In the genomic region with DNA sequence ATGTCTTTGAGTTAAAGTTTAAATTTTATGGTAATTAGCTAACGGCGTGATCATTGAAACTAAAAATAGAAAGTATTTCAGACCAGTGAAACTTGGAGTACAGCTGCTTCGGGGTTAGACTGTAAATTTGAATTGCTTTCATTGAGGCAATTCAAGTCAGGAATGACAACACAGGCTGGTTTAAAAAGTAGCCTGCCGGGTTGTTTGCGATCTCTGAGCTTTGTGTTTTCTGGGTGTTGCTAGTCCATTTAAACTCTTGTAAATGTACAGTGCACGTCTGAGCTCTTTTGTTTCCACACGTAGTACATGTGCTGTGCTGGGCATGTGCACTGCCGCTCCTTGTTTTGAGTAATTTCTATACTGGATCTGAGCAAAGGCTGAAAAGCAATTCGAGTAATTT, we compare ENCODE assay signal across 14 mouse cellular contexts. TPM values are rescaled to one million over a fixed set of nuclear protein-coding genes. Genes with fewer than 3 reads are reported as not detected.
DNase-seq lines count a peak whose midpoint lies in the region; ATAC-seq and TF ChIP-seq lines count a peak whose summit lies in the region.
"Had no signal": no experiment of that assay in that cellular context is flagged by ENCODE, and none has a peak within 500 bp of the region (broad histone marks: within the 10 kb centered on the region; RNA-seq: fewer than 3 reads in every experiment).

No protein-coding gene starts in this region.

- H3K4me2 ChIP-seq in heart, embryonic 14.5 days (ENCODE audit: low read length) = peak overlapping the region; percentile 34
- H3K4me2 ChIP-seq in lung, postnatal 0 days (replicated peaks; ENCODE audit: low read depth, low read length) = 0 out of 2 replicates have a peak overlapping the region, but pooled peaks have one; percentile 14
- H3K4me2 ChIP-seq in stomach, embryonic 16.5 days (ENCODE audit: low read depth, low read length) = peak overlapping the region; percentile 7; the same call in 1 of the 2 replicates
- H3K4me2 ChIP-seq: hindbrain, embryonic 15.5 days had no signal

- no peak for DNase-seq in heart, postnatal 10 days
- peak; percentile 72 for DNase-seq in lung, postnatal 0 days (ENCODE audit: low spot score)
- DNase-seq in lung, postnatal 36 days = no peak
- DNase-seq in kidney, adult 9 months = peak; percentile 60
- no peak for DNase-seq in right cerebral cortex, adult 18-20 months
- no peak for DNase-seq in ovary, postnatal 10 days (ENCODE audit: low spot score)
- DNase-seq: cerebellum, adult 8-10 months; embryo, embryonic 11 days; left cerebral cortex, postnatal 4 days; right cerebral cortex, postnatal 25 days had no signal

- intact Hi-C loops in heart, postnatal 10 days (cut with DNase I) = no loop called here

- 60% methylated on average over 9 of the region's 9 CpGs for WGBS in heart, embryonic 14.5 days
- 37% methylated on average over 9 of the region's 9 CpGs for WGBS in lung, postnatal 0 days
- 53% methylated on average over 9 of the region's 9 CpGs for WGBS in stomach, embryonic 16.5 days

- peaks cover 0 to 17% of the 10 kb centered on the region in 2 experiments; a peak in 2 of 4 replicates for H3K4me1 ChIP-seq in heart, embryonic 14.5 days (ENCODE audit: control insufficient read depth in 2 of 2, insufficient read depth in 2 of 2, low read length in 2 of 2)
- H3K4me1 ChIP-seq in lung, postnatal 0 days (ENCODE audit: insufficient read depth, low read depth, low read length) = 0 out of 2 replicates have a peak, but pooled peaks cover 2% of the 10 kb centered on the region
- H3K4me1 ChIP-seq in stomach, embryonic 16.5 days (ENCODE audit: control insufficient read depth, insufficient read depth, low read length) = peaks cover 5% of the 10 kb centered on the region; the same call in 1 of the 2 replicates

- H3K9me3 ChIP-seq in heart, embryonic 14.5 days (ENCODE audit: control insufficient read depth, low read length) = no peaks in the 10 kb centered on the region
- no peaks in the 10 kb centered on the region for H3K9me3 ChIP-seq in lung, postnatal 0 days (ENCODE audit: low read length)
- no peaks in the 10 kb centered on the region for H3K9me3 ChIP-seq in stomach, embryonic 16.5 days (replicated peaks; ENCODE audit: control insufficient read depth, low read length)
- H3K9me3 ChIP-seq: heart, embryonic 10.5 days; hindbrain, embryonic 15.5 days had no signal

- no peak overlapping the region for H3K4me3 ChIP-seq in heart, embryonic 14.5 days (ENCODE audit: control insufficient read depth in 1 of 2, insufficient read depth in 1 of 2, low read depth in 1 of 2, low read length in 2 of 2)
- H3K4me3 ChIP-seq in lung, postnatal 0 days (ENCODE audit: low read depth, low read length) = no peak overlapping the region
- H3K4me3 ChIP-seq in stomach, embryonic 16.5 days (replicated peaks; ENCODE audit: low read length) = no peak overlapping the region
- H3K4me3 ChIP-seq: heart, embryonic 10.5 days; hindbrain, embryonic 15.5 days had no signal

- ATAC-seq in heart, embryonic 14.5 days (ENCODE audit: insufficient number of reproducible peaks, insufficient read depth, low FRiP score, low read depth) = no peak
- ATAC-seq in lung, postnatal 0 days = peak; percentile 36; the same call in 1 of the 2 replicates
- ATAC-seq in stomach, embryonic 16.5 days (ENCODE audit: insufficient read depth, low FRiP score) = peak; percentile 79; the same call in 1 of the 2 replicates

- peak overlapping the region in 1 of 2 experiments; percentile 36; a peak in 1 of 4 replicates for H3K27ac ChIP-seq in heart, embryonic 14.5 days (replicated peaks in 1 of 2; ENCODE audit: control insufficient read depth in 1 of 2, insufficient read depth in 1 of 2, low read depth in 2 of 2, low read length in 2 of 2)
- H3K27ac ChIP-seq in lung, postnatal 0 days (ENCODE audit: low read length) = no peak overlapping the region
- H3K27ac ChIP-seq in stomach, embryonic 16.5 days (ENCODE audit: low read length) = peak overlapping the region; percentile 85
- H3K27ac ChIP-seq: heart, embryonic 10.5 days; hindbrain, embryonic 15.5 days had no signal

- no peak for TF ChIP-seq CTCF in lung, postnatal 0 days (IDR thresholded peaks at IDR 0.05)

- H3K36me3 ChIP-seq in heart, embryonic 14.5 days (ENCODE audit: control insufficient read depth, insufficient read depth, low read length) = no peaks in the 10 kb centered on the region
- no peaks in the 10 kb centered on the region for H3K36me3 ChIP-seq in lung, postnatal 0 days (ENCODE audit: insufficient read depth, low read length)
- no peaks in the 10 kb centered on the region for H3K36me3 ChIP-seq in stomach, embryonic 16.5 days (ENCODE audit: control insufficient read depth, insufficient read depth, low read length)
- H3K36me3 ChIP-seq: heart, embryonic 10.5 days; hindbrain, embryonic 15.5 days had no signal

- no peak overlapping the region for H3K9ac ChIP-seq in heart, embryonic 14.5 days (ENCODE audit: low read length)
- no peak overlapping the region for H3K9ac ChIP-seq in lung, postnatal 0 days (replicated peaks; ENCODE audit: low read depth)
- H3K9ac ChIP-seq in stomach, embryonic 16.5 days (ENCODE audit: low read length) = no peak overlapping the region
- H3K9ac ChIP-seq: hindbrain, embryonic 15.5 days had no signal

- no peak for TF ChIP-seq EP300 in lung, postnatal 0 days (IDR thresholded peaks at IDR 0.05)

- H3K27me3 ChIP-seq in heart, embryonic 14.5 days (ENCODE audit: control insufficient read depth, insufficient read depth, low read length) = no peaks in the 10 kb centered on the region
- H3K27me3 ChIP-seq in lung, postnatal 0 days (replicated peaks; ENCODE audit: insufficient read depth, low read length) = no peaks in the 10 kb centered on the region
- H3K27me3 ChIP-seq in stomach, embryonic 16.5 days (ENCODE audit: control insufficient read depth, insufficient read depth, low read length) = no peaks in the 10 kb centered on the region
- H3K27me3 ChIP-seq: hindbrain, embryonic 15.5 days had no signal

RNA-seq across cellular contexts. Expression of gene Dip2b, which starts 28.2 kb away (rescaled TPM):
- polyA plus RNA-seq in heart, embryonic 14.5 days (2014; fragmentation: Nextera tagmentation; extraction: Ambion mirVana) = 20.2 and 20.3 TPM in 2 replicates
- 10 to 100 TPM; 32.3 to 34.3 TPM for total RNA-seq in heart, postnatal 10 days (2021)
- polyA plus RNA-seq in lung, postnatal 0 days (2015; fragmentation: Nextera tagmentation; extraction: Ambion mirVana) = 6.6 and 9.0 TPM in 2 replicates
- polyA plus RNA-seq in stomach, embryonic 16.5 days (2015; fragmentation: Nextera tagmentation; extraction: Ambion mirVana) = 9.7 and 10.4 TPM in 2 replicates

Comparison
In these comparisons a context has a peak if more than half of its experiments do, and no peak if none do; other contexts are left out.
1. DNase-seq: peak in lung, postnatal 0 days (single experiment) and kidney, adult 9 months (single experiment); none in heart, postnatal 10 days (0 of 2), lung, postnatal 36 days (single experiment), right cerebral cortex, adult 18-20 months (single experiment) and ovary, postnatal 10 days (single experiment).
2. Peak in every context shown above with its lines, with median percentiles within 50 percentile points of each other: H3K4me2 ChIP-seq.